Mouse (Mus musculus) embryonic facial prominence, embryonic 15.5 days (tissue): ENCODE data around the gene Hcn4. TPM values are rescaled to one million over a fixed set of nuclear protein-coding genes. Genes with fewer than 3 reads are reported as not detected.

Experiments
- ATAC-seq: fragments of 200-750 bp; cut with Nextera tagmentation; 2 replicates; pipeline ENCODE4 v1.8.0; 2017; ENCODE audit warnings: low read depth, moderate TSS enrichment; ENCODE audit not compliant: insufficient number of reproducible peaks, low FRiP score, low TSS enrichment
- H3K27ac ChIP-seq: fragments of 300-500 bp; sonication (generic); replicated peaks from 2 replicates; pipeline ENCODE4 v1.5.1; 2015; ENCODE audit warnings: mild to moderate bottlenecking, inconsistent platforms
- H3K27me3 ChIP-seq: fragments of 300-500 bp; sonication (generic); 2 replicates; pipeline ENCODE4 v1.6.1; 2015; ENCODE audit warnings: inconsistent platforms
- H3K36me3 ChIP-seq: fragments of 300-500 bp; sonication (generic); 2 replicates; pipeline ENCODE4 v1.6.1; 2015; ENCODE audit warnings: mild to moderate bottlenecking, inconsistent platforms
- H3K4me1 ChIP-seq: fragments of 300-500 bp; sonication (generic); 2 replicates; pipeline ENCODE4 v1.6.1; 2015; ENCODE audit warnings: inconsistent platforms
- H3K4me2 ChIP-seq: fragments of 300-500 bp; sonication (generic); replicated peaks from 2 replicates; pipeline ENCODE4 v1.6.1; 2015; ENCODE audit warnings: mild to moderate bottlenecking, inconsistent platforms
- H3K4me3 ChIP-seq: fragments of 300-500 bp; sonication (generic); replicated peaks from 2 replicates; pipeline ENCODE4 v1.5.1; 2015; ENCODE audit warnings: mild to moderate bottlenecking, inconsistent platforms
- H3K9ac ChIP-seq: fragments of 300-500 bp; sonication (generic); 2 replicates; pipeline ENCODE4 v1.6.1; 2015; ENCODE audit warnings: inconsistent platforms
- H3K9me3 ChIP-seq: fragments of 300-500 bp; sonication (generic); replicated peaks from 2 replicates; pipeline ENCODE4 v1.6.1; 2016; ENCODE audit warnings: inconsistent platforms
- WGBS: fragments of 180-500 bp; shearing (Covaris S2); methylation state at CpG from one replicate; pipeline ENCODE4 v1.1.7; 2015; 5-methylcytosine and 5-hydroxymethylcytosine counted together
- polyA plus RNA-seq: library from polyadenylated mRNA; unstranded; fragments of >200 nt; fragmentation: Nextera tagmentation; extraction: Ambion mirVana; gene quantifications from 2 replicates; pipeline ENCODE4 v1.2.1, GENCODE M21; 2015

Hcn4 gene
- polyA plus RNA-seq = 0.28 and 0.41 TPM in 2 replicates

DNA sequence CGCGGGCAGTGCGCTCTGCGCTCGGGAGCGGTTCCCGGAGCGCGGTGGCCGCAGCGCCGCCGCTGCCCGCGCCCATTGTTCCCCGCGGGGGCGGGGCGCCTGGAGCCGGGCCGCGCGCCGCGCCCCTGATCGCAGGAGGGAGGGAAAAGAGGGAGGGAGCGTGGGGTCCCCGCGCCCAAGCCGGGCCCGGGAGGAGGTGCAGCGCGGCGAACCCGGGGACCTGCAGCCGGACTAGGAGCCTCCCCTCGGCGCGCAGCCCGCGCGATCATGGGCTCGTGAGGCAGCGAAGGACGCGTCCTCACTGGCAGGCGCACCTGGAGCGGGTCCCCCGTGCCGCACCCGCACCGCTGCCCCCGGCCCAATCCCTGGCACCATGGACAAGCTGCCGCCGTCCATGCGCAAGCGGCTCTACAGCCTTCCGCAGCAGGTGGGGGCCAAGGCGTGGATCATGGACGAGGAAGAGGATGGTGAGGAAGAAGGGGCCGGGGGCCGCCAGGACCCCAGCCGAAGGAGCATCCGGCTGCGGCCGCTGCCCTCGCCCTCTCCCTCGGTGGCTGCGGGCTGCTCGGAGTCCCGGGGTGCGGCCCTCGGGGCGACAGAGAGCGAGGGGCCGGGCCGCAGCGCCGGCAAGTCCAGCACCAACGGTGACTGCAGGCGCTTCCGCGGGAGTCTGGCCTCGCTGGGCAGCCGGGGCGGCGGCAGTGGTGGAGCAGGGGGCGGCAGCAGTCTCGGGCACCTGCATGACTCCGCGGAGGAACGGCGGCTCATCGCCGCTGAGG, at the start of gene Hcn4:
Gene Hcn4, plus strand, starts transcription at position 274 of the 779 bp plus-strand sequence.
- H3K27ac ChIP-seq = no peak within 1 kb of the TSS; the same call in 1 of the 2 replicates
- H3K27me3 ChIP-seq = peaks cover 70% of the 10 kb centered on the region
- peak; percentile 21; the same call in 1 of the 2 replicates for ATAC-seq
- under 1% methylated on average over 93 of the region's 95 CpGs for whole genome bisulfite sequencing
- peak within 1 kb of the TSS; percentile 74 for H3K4me3 ChIP-seq
- no peaks in the 10 kb centered on the region for H3K36me3 ChIP-seq
- H3K9ac ChIP-seq = peak within 1 kb of the TSS; percentile 49
- H3K9me3 ChIP-seq = no peaks in the 10 kb centered on the region
- H3K4me2 ChIP-seq = peak within 1 kb of the TSS; percentile 97
- peaks cover 19% of the 10 kb centered on the region for H3K4me1 ChIP-seq

DNA sequence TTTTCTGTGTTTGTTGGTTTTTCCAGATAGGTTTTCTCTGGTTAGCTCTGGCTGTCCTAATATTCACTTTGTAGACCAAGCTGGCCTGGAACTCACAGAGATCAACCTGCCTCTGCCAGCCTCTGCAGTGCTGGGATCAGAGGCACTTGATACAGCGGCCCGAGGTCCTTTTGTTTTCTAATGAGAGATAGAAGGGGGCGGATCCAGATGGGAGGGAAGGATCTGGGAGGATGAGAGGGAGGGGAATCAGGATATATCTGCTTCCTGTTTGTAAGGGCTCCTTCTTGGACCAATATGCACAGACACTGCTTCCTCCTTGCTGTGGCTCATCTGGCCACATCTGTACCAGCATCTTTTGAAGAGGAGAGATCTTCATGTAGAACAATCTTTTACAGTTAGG, 48.5 kb upstream of the Hcn4 start:
- Histone ChIP-seq H3K27me3 (no peaks in the 10 kb centered on the region), H3K9ac (no peak overlapping the region), H3K9me3 (no peaks in the 10 kb centered on the region), H3K4me3 (no peak overlapping the region), H3K36me3 (no peaks in the 10 kb centered on the region), H3K27ac (no peak overlapping the region), H3K4me2 (no peak overlapping the region), H3K4me1 (0 out of 2 replicates have a peak, but pooled peaks cover 4% of the 10 kb centered on the region)
- 60% methylated on average over 3 of the region's 3 CpGs for WGBS
- no peak for ATAC-seq

DNA sequence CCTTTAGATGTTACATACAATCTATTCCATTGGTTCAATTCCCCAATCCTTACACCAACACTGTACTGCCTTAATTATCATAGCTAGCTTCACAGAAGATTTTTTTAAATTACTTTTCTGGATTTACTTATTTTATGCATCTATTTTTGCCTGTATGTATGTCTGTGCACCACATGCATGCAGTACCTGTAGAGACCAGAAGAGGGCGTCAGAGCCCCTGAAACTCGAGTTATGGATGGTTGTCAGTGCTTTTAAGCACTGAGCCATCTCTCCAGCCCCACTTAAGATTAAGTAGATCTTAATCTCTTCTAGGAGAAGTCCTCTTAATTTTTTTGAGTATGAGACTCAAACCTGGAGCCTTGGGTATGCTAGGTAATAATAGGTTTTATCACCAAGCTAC, 47.8 kb upstream of the Hcn4 start:
- no peaks in the 10 kb centered on the region for H3K9me3 ChIP-seq
- H3K36me3 ChIP-seq = no peaks in the 10 kb centered on the region
- WGBS = 12% methylated on average over 2 of the region's 2 CpGs
- H3K9ac ChIP-seq = no peak overlapping the region
- H3K27ac ChIP-seq = no peak overlapping the region
- H3K27me3 ChIP-seq = no peaks in the 10 kb centered on the region
- H3K4me2 ChIP-seq = no peak overlapping the region
- H3K4me3 ChIP-seq = no peak overlapping the region
- no peak for ATAC-seq
- H3K4me1 ChIP-seq = no peaks in the 10 kb centered on the region

DNA sequence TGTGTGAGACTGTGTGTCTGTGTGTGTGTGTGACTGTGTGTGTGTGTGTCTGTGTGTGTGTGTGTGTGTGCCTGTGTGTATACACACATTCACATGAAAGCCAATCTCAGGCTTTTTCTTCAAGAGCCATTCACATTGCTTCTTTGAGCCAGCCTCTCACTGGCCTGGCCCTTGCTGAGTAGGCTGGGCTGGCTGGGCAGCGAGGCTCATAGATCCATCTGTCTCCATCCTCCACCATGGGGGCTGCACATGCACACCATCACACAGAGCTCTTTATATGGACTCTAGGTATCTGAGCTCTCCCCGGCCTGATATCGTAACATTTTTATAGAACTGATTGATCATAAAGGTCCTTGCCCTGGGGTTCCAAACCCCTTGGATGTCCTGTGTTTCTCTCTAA, 33.7 kb upstream of the Hcn4 start:
- no peak for ATAC-seq
- no peak overlapping the region for H3K4me2 ChIP-seq
- no peak overlapping the region for H3K27ac ChIP-seq
- no peak overlapping the region for H3K9ac ChIP-seq
- no peaks in the 10 kb centered on the region for H3K9me3 ChIP-seq
- 87% methylated on average over 3 of the region's 3 CpGs for WGBS
- H3K36me3 ChIP-seq = no peaks in the 10 kb centered on the region
- H3K27me3 ChIP-seq = no peaks in the 10 kb centered on the region
- H3K4me3 ChIP-seq = no peak overlapping the region
- no peaks in the 10 kb centered on the region for H3K4me1 ChIP-seq

DNA sequence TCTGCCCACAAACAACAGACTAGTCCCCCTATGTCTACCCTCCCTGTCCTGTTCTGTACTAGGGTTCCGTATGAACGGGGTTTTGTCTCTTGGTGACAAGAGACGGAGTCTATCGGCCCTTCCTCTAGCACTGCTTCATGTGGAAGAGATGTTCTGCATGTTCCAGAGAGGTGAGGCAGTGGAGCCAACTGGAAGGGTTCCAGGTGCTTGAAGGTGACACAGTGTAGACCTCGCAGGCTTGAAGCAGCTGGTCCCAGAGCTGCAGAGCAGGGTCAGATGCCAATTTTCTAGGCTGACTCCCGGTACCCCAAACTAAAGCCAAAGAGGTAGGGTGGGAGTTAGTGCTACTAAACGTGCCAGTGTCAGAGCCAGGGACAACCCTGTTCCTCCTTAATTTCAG, 25.1 kb upstream of the Hcn4 start:
- Histone ChIP-seq H3K4me2 (no peak overlapping the region), H3K4me3 (no peak overlapping the region), H3K9ac (no peak overlapping the region), H3K27ac (no peak overlapping the region), H3K36me3 (no peaks in the 10 kb centered on the region), H3K27me3 (no peaks in the 10 kb centered on the region), H3K4me1 (no peaks in the 10 kb centered on the region), H3K9me3 (no peaks in the 10 kb centered on the region)
- WGBS = 76% methylated on average over 7 of the region's 7 CpGs
- ATAC-seq = no peak

DNA sequence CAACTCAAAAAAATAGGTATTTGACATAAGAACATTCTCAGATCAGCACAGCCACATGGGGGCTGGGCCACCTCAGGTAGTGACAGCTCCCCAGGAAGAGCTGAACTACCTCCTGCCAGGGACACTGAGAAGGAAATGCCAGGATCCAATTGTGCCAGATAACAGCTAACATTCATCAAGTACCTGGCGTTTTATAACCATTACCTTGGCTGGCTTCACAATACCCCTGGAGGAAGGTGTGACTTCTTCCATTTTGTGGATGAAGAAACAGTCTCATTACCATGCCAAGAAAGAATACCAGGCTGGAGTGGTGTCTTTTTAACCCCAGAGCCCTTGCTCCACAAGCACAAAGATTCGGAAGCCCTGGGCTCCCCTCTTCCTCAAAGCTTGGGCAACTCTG, 21.8 kb upstream of the Hcn4 start:
- no peak for ATAC-seq
- Histone ChIP-seq H3K4me3 (no peak overlapping the region), H3K36me3 (no peaks in the 10 kb centered on the region)

DNA sequence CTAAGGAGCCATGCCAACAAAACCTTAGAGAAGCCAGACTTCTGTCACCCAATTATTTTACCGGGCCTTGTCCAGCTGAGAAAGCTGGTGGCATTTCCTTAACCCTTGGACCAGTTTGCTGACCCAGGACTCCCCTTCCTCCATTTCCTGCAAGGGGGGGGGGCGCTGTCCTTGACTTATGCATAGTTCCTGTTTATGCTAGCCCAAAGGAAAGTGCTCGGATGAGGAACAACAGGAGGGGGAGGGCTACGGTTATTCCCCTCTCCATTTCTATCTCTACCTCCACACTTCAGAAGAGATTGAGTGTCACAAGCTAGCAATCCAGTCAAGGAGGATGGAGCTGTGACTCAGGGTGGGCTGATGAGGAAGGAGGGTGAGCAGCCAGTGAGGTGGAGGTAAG, 20.9 kb upstream of the Hcn4 start:
- ATAC-seq = no peak
- Histone ChIP-seq H3K4me3 (no peak overlapping the region), H3K36me3 (no peaks in the 10 kb centered on the region), H3K27ac (no peak overlapping the region), H3K27me3 (no peaks in the 10 kb centered on the region), H3K9me3 (no peaks in the 10 kb centered on the region), H3K4me2 (no peak overlapping the region), H3K4me1 (peaks cover 6% of the 10 kb centered on the region; the same call in 1 of the 2 replicates), H3K9ac (no peak overlapping the region)
- 52% methylated on average over 4 of the region's 4 CpGs for whole genome bisulfite sequencing

More for the DNA sequence above, 21.8 kb upstream of the Hcn4 start:
- WGBS = 72% methylated on average over 2 of the region's 2 CpGs
- peaks cover 6% of the 10 kb centered on the region; the same call in 1 of the 2 replicates for H3K4me1 ChIP-seq
- no peak overlapping the region for H3K4me2 ChIP-seq
- H3K9me3 ChIP-seq = no peaks in the 10 kb centered on the region
- H3K9ac ChIP-seq = no peak overlapping the region
- no peak overlapping the region for H3K27ac ChIP-seq
- no peaks in the 10 kb centered on the region for H3K27me3 ChIP-seq

DNA sequence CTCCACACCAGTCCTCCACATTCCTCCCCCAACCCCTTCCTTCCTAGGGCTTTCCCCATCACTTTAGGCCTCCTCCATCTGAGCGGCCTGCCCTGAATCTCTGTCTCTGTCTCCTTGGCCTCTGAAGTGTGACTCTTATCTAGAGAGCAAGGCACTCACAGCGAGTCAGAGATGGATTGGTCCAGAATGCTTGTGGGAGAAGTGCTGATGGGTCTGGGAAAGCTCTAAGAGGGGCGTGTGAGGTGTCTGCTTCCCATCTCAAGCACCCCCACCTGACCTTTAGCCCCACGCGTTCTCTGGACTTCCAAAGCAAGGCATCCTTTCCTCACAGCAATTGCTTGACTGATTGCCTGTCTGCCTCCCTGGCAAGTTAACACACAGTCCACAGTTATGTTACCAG, 20.4 kb upstream of the Hcn4 start:
- 78% methylated on average over 5 of the region's 5 CpGs for WGBS
- Histone ChIP-seq H3K4me2 (no peak overlapping the region), H3K9ac (no peak overlapping the region), H3K4me3 (no peak overlapping the region), H3K27me3 (no peaks in the 10 kb centered on the region), H3K4me1 (peaks cover 6% of the 10 kb centered on the region; the same call in 1 of the 2 replicates), H3K27ac (no peak overlapping the region), H3K36me3 (no peaks in the 10 kb centered on the region), H3K9me3 (no peaks in the 10 kb centered on the region)
- ATAC-seq = no peak

DNA sequence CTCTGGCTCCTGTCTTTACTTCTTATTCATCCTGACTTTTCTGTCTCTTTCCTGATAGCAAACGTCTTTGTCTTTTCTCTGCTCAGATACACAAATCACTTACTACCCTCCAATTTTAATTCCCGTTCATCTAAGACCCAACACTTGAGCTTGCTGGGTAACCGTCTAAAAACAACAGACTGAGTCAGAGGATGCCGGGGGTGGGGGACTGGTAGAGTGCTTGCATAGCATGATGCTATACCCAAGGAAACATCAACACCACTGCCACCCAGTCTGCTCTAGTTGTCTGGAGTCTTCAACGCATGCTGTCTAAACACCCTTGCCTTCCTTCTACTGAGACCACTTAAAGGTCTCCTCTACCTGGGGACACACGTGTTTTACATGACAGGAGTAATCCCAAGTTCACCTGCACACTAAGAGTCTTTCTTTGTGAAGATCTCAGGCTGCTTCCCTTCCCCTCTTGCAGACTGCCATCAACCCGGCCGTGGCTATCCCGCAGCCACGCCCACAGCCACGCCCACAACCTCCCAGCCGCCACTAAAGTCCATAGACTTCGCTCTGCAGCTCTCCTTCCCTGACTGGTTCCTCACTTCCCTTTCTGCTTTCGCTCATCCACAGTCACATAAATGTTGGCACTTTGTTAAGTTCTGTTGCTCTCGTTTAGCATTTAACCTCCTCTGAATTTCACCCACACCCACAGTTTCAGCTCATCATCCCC, 17.5 kb upstream of the Hcn4 start:
- peak overlapping the region; percentile 48 for H3K4me2 ChIP-seq
- no peaks in the 10 kb centered on the region for H3K9me3 ChIP-seq
- H3K27me3 ChIP-seq = no peaks in the 10 kb centered on the region
- peak overlapping the region; percentile 24 for H3K4me3 ChIP-seq
- peak; percentile 76; the same call in 1 of the 2 replicates for ATAC-seq
- H3K4me1 ChIP-seq = peaks cover 6% of the 10 kb centered on the region; the same call in 1 of the 2 replicates
- H3K27ac ChIP-seq = no peak overlapping the region
- no peak overlapping the region for H3K9ac ChIP-seq
- H3K36me3 ChIP-seq = no peaks in the 10 kb centered on the region
- 11% methylated on average over 15 of the region's 15 CpGs for WGBS

DNA sequence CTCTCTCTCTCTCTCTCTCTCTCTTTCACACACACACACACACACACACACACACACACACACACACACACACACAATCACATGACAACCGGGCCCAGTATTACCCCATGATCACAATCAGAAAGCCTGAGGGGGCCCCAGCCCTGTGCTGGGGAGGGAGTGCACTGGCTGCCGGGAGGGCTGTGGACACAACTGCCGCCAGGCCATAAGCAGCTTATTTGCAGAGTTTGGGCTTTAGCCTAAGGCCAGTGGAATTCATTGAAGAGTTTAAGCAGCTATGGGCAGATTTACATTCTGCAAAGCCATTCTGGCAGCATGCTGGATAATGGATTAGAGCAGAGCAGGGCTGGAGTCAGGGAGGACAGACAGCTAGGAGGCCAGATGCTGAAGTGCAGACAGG, 12.0 kb upstream of the Hcn4 start:
- 0 out of 2 replicates have a peak, but pooled peaks cover 2% of the 10 kb centered on the region for H3K27me3 ChIP-seq
- H3K9me3 ChIP-seq = no peaks in the 10 kb centered on the region
- H3K4me3 ChIP-seq = no peak overlapping the region
- no peak overlapping the region for H3K4me2 ChIP-seq
- no peak overlapping the region for H3K27ac ChIP-seq
- no peak overlapping the region for H3K9ac ChIP-seq
- peaks cover 8% of the 10 kb centered on the region; the same call in 1 of the 2 replicates for H3K4me1 ChIP-seq
- WGBS = 29% methylated on average over 3 of the region's 3 CpGs
- ATAC-seq = no peak
- H3K36me3 ChIP-seq = no peaks in the 10 kb centered on the region

DNA sequence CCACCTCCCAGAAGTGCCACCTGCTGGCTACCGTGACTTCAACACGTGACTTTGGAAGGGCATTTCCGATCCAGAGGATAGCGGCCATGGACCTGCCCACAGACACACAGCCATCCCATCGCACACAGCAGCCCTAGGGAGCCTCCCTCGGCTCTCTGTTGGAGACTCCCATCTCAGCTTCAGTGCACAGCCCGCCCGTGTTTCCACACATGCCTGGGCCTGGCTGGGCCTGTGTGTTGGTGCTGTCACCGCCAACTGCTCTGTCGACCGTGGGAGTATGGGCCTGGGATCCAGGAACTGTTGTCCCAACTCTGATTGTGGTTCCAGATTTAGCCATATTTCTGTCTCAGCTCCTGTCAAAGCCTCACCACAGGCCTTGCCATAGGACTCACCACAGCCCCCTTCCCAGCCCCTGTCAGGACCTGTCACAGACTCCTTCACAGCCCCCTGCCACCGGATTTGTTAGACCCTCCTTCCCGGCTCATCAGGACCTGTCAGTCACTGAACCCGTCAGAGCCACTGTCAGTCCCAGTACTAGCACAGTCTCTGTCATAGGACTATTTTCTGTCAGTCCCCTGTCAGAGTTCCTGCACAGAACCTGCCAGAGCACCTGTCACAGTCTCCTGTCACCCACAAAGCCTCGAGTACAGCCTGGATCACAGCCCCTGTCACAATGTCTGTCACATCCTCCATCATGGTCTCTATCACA, 7.5 kb upstream of the Hcn4 start:
- Histone ChIP-seq H3K4me3 (no peak overlapping the region), H3K27ac (no peak overlapping the region), H3K4me1 (0 out of 2 replicates have a peak, but pooled peaks cover 6% of the 10 kb centered on the region), H3K9ac (no peak overlapping the region), H3K4me2 (no peak overlapping the region), H3K36me3 (no peaks in the 10 kb centered on the region), H3K9me3 (no peaks in the 10 kb centered on the region), H3K27me3 (peaks cover 24% of the 10 kb centered on the region)
- WGBS = 39% methylated on average over 15 of the region's 15 CpGs
- ATAC-seq = 0 out of 2 replicates have a peak, but pooled peaks have one; percentile 22
